Mouse (Mus musculus): ENCODE results near the gene Hnrnph3.

GRCm38 (mm10) chr10:63026795-63027160 lies 2.8 kb upstream of the Hnrnph3 start:
- TF ChIP-seq PAX5 (IDR thresholded peaks at IDR 0.05; ENCODE audit: low read length) (no peak), CTCF (conservative IDR thresholded peaks at IDR 0.05 in 1 of 2, IDR thresholded peaks at IDR 0.05 in 1 of 2; ENCODE audit: low read depth in 2 of 2, low read length in 2 of 2) (no peak), MAX (IDR thresholded peaks at IDR 0.05; ENCODE audit: low read length) (no peak), E2F4 (IDR thresholded peaks at IDR 0.05; ENCODE audit: insufficient replicate concordance, low read depth, low read length) (no peak), MAZ (IDR thresholded peaks at IDR 0.05; ENCODE audit: low read depth, low read length) (no peak), MYC (IDR thresholded peaks at IDR 0.05; ENCODE audit: low read depth, low read length) (no peak)

All from CH12.LX (cell line).